Mouse (Mus musculus): ENCODE results near the gene Lyrm7. TPM values are rescaled to one million over a fixed set of nuclear protein-coding genes. Genes with fewer than 3 reads are reported as not detected.

Lyrm7 gene
- polyA plus RNA-seq, 1 experiment from 2014 or later = 12.2 TPM

GRCm38 (mm10) chr11:54836106-54836505 lies 24.6 kb downstream of the Lyrm7 start:
- H3K9me3 ChIP-seq = no peaks in the 10 kb centered on the region
- no peaks in the 10 kb centered on the region for H3K27me3 ChIP-seq
- H3K9ac ChIP-seq = no peak overlapping the region
- no peak overlapping the region for H3K4me2 ChIP-seq
- H3K4me1 ChIP-seq (replicated peaks) = no peaks in the 10 kb centered on the region
- H3K36me3 ChIP-seq = no peaks in the 10 kb centered on the region
- WGBS = 84% methylated on average over 9 of the region's 9 CpGs
- no peak overlapping the region for H3K4me3 ChIP-seq
- no peak overlapping the region for H3K27ac ChIP-seq (replicated peaks)
- ATAC-seq (ENCODE audit: low FRiP score, low read depth) = no peak

DNA sequence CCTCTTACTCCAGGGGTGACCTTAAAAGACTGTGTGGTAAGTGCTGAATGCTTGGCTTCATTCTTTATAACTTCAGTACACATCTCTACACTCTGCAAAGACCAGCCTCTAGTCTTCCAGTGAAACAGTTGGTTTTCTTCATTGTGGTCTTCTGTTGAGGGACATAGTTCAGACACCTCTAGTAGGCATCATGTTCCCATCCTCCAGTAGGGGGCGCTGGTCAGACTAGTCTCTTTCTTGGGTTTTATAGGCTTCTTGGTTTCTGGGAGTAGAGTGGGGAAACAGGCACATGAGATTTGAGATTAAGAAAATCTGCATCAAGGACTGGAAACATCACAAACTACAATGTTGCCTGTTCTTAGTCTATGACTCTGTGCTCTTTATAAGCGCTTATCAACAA lies 26.1 kb downstream of the Lyrm7 start:
- no peak for ATAC-seq (ENCODE audit: low FRiP score, low read depth)
- no peak overlapping the region for H3K9ac ChIP-seq
- H3K27me3 ChIP-seq = no peaks in the 10 kb centered on the region
- no peak overlapping the region for H3K4me2 ChIP-seq
- no peak overlapping the region for H3K27ac ChIP-seq (replicated peaks)
- H3K4me1 ChIP-seq (replicated peaks) = no peaks in the 10 kb centered on the region
- WGBS = 60% methylated on average over 2 of the region's 2 CpGs
- no peak overlapping the region for H3K4me3 ChIP-seq
- no peaks in the 10 kb centered on the region for H3K9me3 ChIP-seq
- no peaks in the 10 kb centered on the region for H3K36me3 ChIP-seq

DNA sequence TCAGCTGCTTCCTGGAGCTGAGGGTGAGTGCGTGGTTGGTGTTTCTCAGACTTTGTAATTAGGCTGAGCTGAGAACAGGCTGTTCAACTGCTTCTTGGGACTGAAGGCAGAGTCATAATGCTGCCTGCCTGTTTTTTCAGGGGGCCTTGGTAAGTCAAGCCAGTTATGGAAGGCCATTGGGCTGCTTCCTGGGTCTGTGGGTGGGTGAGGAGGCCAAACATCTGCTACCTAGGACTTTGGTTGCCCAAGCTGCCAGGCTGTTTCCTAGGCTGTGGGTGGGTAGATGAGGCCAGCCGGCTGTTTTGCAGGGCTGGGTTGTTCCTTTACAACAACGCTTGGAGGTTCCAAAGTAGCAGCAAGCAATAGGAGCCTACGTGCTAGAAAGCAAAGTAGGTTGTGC lies 26.9 kb downstream of the Lyrm7 start:
- no peak for ATAC-seq (ENCODE audit: low FRiP score, low read depth)
- Histone ChIP-seq H3K36me3 (no peaks in the 10 kb centered on the region), H3K4me1 (replicated peaks) (no peaks in the 10 kb centered on the region), H3K27me3 (no peaks in the 10 kb centered on the region), H3K4me3 (no peak overlapping the region), H3K4me2 (no peak overlapping the region), H3K9me3 (no peaks in the 10 kb centered on the region), H3K27ac (replicated peaks) (no peak overlapping the region), H3K9ac (no peak overlapping the region)
- 86% methylated on average over 4 of the region's 4 CpGs for WGBS

DNA sequence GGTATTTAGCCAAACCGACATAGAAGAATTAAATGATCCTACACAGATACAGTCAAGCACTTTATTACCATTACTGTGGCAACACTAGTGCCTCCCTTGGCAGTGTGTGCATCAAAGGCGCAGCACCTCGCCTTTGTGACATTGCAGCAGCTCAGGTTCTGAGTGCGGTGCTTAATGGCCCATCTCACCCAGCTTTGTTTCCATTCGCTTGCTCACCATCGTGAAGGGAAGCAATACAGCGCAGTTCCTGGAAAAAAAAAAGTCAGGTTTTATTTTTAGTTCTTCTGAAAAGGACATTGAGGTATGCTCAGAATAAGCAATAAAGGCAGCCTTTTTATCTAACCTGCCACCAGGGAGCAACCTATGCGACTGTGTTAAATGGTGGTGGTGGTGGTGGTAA lies 33.9 kb downstream of the Lyrm7 start:
- H3K4me1 ChIP-seq (replicated peaks) = no peaks in the 10 kb centered on the region

DNA sequence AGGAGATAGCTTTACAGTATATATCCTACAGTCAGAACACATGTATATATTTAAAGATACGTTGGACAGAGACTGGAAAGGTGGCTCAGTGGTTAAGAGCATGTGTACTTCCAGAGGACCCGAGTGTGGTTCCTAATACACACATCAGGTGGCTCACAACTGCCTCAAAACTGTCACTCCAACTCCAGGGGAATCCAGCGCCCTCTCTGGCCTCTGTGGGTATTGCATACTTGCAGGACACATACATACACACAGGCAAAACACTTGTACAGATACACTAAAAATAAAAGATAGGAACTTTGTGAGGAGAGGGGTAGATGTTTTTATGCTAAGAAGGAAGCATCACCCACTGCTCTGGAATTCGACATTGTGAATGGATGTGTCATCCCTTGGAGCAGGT lies 34.9 kb downstream of the Lyrm7 start:
- ATAC-seq (ENCODE audit: low FRiP score, low read depth) = no peak

More for the DNA sequence above, 33.9 kb downstream of the Lyrm7 start:
- no peaks in the 10 kb centered on the region for H3K9me3 ChIP-seq
- H3K4me3 ChIP-seq = no peak overlapping the region
- no peaks in the 10 kb centered on the region for H3K27me3 ChIP-seq
- 79% methylated on average over 8 of the region's 8 CpGs for WGBS
- no peak overlapping the region for H3K4me2 ChIP-seq
- H3K36me3 ChIP-seq = no peaks in the 10 kb centered on the region
- no peak for ATAC-seq (ENCODE audit: low FRiP score, low read depth)
- H3K27ac ChIP-seq (replicated peaks) = no peak overlapping the region
- no peak overlapping the region for H3K9ac ChIP-seq

GRCm38 (mm10) chr11:54823467-54823866 lies 37.2 kb downstream of the Lyrm7 start:
- H3K4me3 ChIP-seq = no peak overlapping the region
- no peaks in the 10 kb centered on the region; the same call in 1 of the 2 replicates for H3K4me1 ChIP-seq (replicated peaks)
- H3K9ac ChIP-seq = no peak overlapping the region
- H3K27ac ChIP-seq (replicated peaks) = no peak overlapping the region
- no peak for ATAC-seq (ENCODE audit: low FRiP score, low read depth)
- WGBS = 79% methylated on average over 4 of the region's 4 CpGs
- H3K4me2 ChIP-seq = no peak overlapping the region
- no peaks in the 10 kb centered on the region for H3K9me3 ChIP-seq
- no peaks in the 10 kb centered on the region for H3K27me3 ChIP-seq
- no peaks in the 10 kb centered on the region for H3K36me3 ChIP-seq

More for the DNA sequence above, 34.9 kb downstream of the Lyrm7 start:
- 83% methylated on average over 4 of the region's 4 CpGs for WGBS
- Histone ChIP-seq H3K4me3 (no peak overlapping the region), H3K4me2 (no peak overlapping the region), H3K36me3 (no peaks in the 10 kb centered on the region), H3K27me3 (no peaks in the 10 kb centered on the region), H3K9me3 (no peaks in the 10 kb centered on the region), H3K9ac (no peak overlapping the region), H3K27ac (replicated peaks) (no peak overlapping the region), H3K4me1 (replicated peaks) (no peaks in the 10 kb centered on the region)

DNA sequence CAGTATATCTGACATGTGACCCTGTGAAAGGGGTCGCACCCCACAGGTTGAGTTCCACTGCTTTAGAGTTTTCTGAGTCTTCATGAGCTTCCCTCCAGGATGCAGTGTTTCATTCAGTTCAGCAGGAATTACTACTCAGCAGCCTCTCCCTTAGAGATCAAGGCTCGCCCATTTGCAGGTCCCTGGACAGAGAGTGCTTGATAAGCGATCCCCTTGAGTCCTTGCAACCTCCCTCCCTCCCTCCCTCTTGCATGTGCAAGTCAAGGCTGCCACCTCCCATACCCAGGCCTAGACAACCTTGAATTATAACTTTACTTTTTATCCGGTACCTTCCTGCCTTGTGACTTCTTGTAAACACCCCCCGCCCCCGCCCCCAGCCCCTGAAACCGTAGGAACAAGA lies 41.2 kb downstream of the Lyrm7 start:
- no peak overlapping the region for H3K4me3 ChIP-seq
- ATAC-seq (ENCODE audit: low FRiP score, low read depth) = no peak
- no peak overlapping the region for H3K27ac ChIP-seq (replicated peaks)
- no peaks in the 10 kb centered on the region for H3K36me3 ChIP-seq
- H3K27me3 ChIP-seq = no peaks in the 10 kb centered on the region
- no peaks in the 10 kb centered on the region; the same call in 1 of the 2 replicates for H3K4me1 ChIP-seq (replicated peaks)
- no peak overlapping the region for H3K9ac ChIP-seq
- WGBS = 75% methylated on average over 7 of the region's 7 CpGs
- no peaks in the 10 kb centered on the region for H3K9me3 ChIP-seq
- no peak overlapping the region for H3K4me2 ChIP-seq

- ATAC-seq (ENCODE audit: low FRiP score, low read depth) = no peak
- Histone ChIP-seq H3K9me3 (no peaks in the 10 kb centered on the region), H3K4me2 (no peak overlapping the region), H3K4me3 (no peak overlapping the region), H3K27me3 (no peaks in the 10 kb centered on the region), H3K36me3 (no peaks in the 10 kb centered on the region), H3K9ac (no peak overlapping the region), H3K4me1 (replicated peaks) (peaks cover 9% of the 10 kb centered on the region), H3K27ac (replicated peaks) (no peak overlapping the region; the same call in 1 of the 2 replicates)
- 35% methylated on average over 4 of the region's 4 CpGs for WGBS
These were observed 43.3 kb downstream of the Lyrm7 start for GRCm38 (mm10) chr11:54817449-54817848.

GRCm38 (mm10) chr11:54815659-54816058 lies 45.1 kb downstream of the Lyrm7 start:
- Histone ChIP-seq H3K4me1 (replicated peaks) (peaks cover 9% of the 10 kb centered on the region), H3K9ac (no peak overlapping the region), H3K4me2 (no peak overlapping the region), H3K4me3 (no peak overlapping the region), H3K36me3 (no peaks in the 10 kb centered on the region), H3K27ac (replicated peaks) (no peak overlapping the region), H3K9me3 (no peaks in the 10 kb centered on the region), H3K27me3 (no peaks in the 10 kb centered on the region)
- no peak for ATAC-seq (ENCODE audit: low FRiP score, low read depth)

GRCm38 (mm10) chr11:54812812-54813516 lies 47.8 kb downstream of the Lyrm7 start:
- WGBS = 10% methylated on average over 8 of the region's 8 CpGs
- Histone ChIP-seq H3K27ac (replicated peaks) (peak overlapping the region; percentile 3; the same call in 1 of the 2 replicates), H3K4me3 (no peak overlapping the region), H3K4me2 (no peak overlapping the region), H3K36me3 (no peaks in the 10 kb centered on the region), H3K9me3 (no peaks in the 10 kb centered on the region), H3K4me1 (replicated peaks) (peaks cover 9% of the 10 kb centered on the region), H3K9ac (no peak overlapping the region), H3K27me3 (no peaks in the 10 kb centered on the region)
- ATAC-seq (ENCODE audit: low FRiP score, low read depth) = peak; percentile 51; the same call in 1 of the 2 replicates

- Histone ChIP-seq H3K4me2 (no peak overlapping the region), H3K27ac (replicated peaks) (peak overlapping the region; percentile 3; the same call in 1 of the 2 replicates), H3K4me1 (replicated peaks) (peaks cover 9% of the 10 kb centered on the region), H3K9me3 (no peaks in the 10 kb centered on the region), H3K9ac (no peak overlapping the region), H3K36me3 (no peaks in the 10 kb centered on the region), H3K4me3 (no peak overlapping the region), H3K27me3 (no peaks in the 10 kb centered on the region)
- WGBS = 20% methylated on average over 4 of the region's 4 CpGs
- no peak for ATAC-seq (ENCODE audit: low FRiP score, low read depth)
These were observed 48.4 kb downstream of the Lyrm7 start for GRCm38 (mm10) chr11:54812314-54812713.

DNA sequence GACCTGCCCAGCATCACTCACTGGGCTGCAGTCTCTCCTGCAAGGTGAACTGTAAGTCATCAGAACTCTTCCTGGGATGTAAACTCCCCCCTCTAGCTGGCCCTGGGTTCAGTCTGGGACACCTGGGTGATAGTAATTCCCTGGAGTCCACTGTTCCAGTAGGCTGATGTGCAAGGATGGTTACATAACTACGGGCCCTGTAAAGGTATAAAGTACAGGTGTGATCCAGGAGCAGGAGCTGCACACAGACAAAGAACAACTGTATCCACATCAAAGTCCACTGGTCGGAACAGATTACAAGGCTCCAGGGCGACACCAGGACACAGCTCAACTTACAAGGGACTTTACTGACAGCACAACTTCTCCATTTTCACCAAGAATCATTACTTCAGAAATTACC lies 49.7 kb downstream of the Lyrm7 start:
- H3K9me3 ChIP-seq = no peaks in the 10 kb centered on the region
- H3K27me3 ChIP-seq = no peaks in the 10 kb centered on the region
- H3K27ac ChIP-seq (replicated peaks) = no peak overlapping the region
- H3K4me3 ChIP-seq = no peak overlapping the region
- H3K36me3 ChIP-seq = no peaks in the 10 kb centered on the region
- no peak overlapping the region for H3K9ac ChIP-seq
- H3K4me1 ChIP-seq (replicated peaks) = peaks cover 9% of the 10 kb centered on the region
- no peak overlapping the region for H3K4me2 ChIP-seq
- 88% methylated on average over 3 of the region's 3 CpGs for WGBS
- ATAC-seq (ENCODE audit: low FRiP score, low read depth) = no peak

- H3K36me3 ChIP-seq = no peaks in the 10 kb centered on the region
- no peaks in the 10 kb centered on the region for H3K27me3 ChIP-seq
- no peaks in the 10 kb centered on the region for H3K9me3 ChIP-seq
- H3K27ac ChIP-seq (replicated peaks) = no peak overlapping the region
- peaks cover 9% of the 10 kb centered on the region for H3K4me1 ChIP-seq (replicated peaks)
- H3K9ac ChIP-seq = no peak overlapping the region
- no peak for ATAC-seq (ENCODE audit: low FRiP score, low read depth)
- no peak overlapping the region for H3K4me3 ChIP-seq
- 91% methylated on average over 5 of the region's 5 CpGs for WGBS
- no peak overlapping the region for H3K4me2 ChIP-seq
These were observed 51.1 kb downstream of the Lyrm7 start for GRCm38 (mm10) chr11:54809582-54809981.

Measured in hindbrain, embryonic 15.5 days (tissue).